Mouse (Mus musculus) ovary, postnatal 36 days (tissue): ENCODE data around the gene Gm14632.
"Not testable (repeated sequence)": the region's sequence is repeated elsewhere in the genome, so short reads cannot be mapped to it uniquely, and the experiment has no call there.

Experiments
- DNase-seq: peaks from one replicate; pipeline ENCODE4 v3.0.0; 2022; ENCODE audit warnings: low spot score, mixed read lengths

Gm14632 gene

DNA sequence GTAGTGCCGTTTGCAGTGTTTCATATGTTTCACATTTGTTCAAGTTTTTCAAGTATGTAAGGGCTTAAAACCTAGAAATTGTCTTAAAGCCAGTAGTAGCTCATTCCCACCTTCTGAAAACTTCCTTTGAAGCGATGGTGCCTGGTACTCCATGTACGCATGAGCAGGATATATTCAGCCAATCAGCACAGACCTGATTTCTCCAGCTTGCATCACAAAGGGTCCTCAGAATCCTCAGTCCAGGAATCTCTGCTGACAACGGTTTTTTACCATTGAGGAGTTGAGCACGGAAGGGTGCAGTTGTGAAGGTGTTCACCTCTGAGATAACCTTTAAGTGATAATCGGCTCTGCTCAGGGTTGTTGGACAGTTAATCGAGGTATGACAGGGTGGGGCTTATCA lies at the start of gene Gm14632:
Gene Gm14632 (plus strand): TSS at position 301 of the 400 bp plus-strand sequence.
- not testable (repeated sequence) for DNase-seq
